Mouse (Mus musculus): Measurements from ENCODE around the gene Ap1s1.

The Ap1s1 gene

GRCm38 (mm10) chr5:137045402-137046323 lies at the start of gene Ap1s1:
Ap1s1 (minus strand) TSS chr5:137046135.
- ATAC-seq (ENCODE audit: low TSS enrichment) = peak; percentile 91

GRCm38 (mm10) chr5:137095135-137095534 lies 49.2 kb upstream of the Ap1s1 start:
- no peak for ATAC-seq (ENCODE audit: low TSS enrichment)

DNA sequence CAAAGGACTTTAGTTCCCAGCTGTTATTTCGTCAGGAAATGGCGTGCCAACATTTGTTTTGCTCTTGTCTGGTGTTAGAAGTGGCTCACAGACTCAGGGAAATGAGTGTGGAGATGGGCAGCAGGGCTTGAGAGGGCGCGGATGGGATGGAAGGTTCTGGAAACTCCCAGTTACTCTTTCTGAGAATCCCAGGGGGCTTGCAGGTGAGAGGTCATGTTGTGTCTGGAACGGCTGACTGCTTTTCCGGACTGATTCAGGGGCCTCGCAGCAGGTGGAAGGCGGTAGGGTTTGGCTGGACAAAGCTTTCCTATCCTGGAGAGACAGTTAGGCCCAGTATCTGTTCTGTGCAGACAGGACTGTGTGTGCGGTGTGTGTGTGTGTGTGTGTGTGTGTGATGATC lies 47.8 kb upstream of the Ap1s1 start:
- ATAC-seq (ENCODE audit: low TSS enrichment) = no peak

DNA sequence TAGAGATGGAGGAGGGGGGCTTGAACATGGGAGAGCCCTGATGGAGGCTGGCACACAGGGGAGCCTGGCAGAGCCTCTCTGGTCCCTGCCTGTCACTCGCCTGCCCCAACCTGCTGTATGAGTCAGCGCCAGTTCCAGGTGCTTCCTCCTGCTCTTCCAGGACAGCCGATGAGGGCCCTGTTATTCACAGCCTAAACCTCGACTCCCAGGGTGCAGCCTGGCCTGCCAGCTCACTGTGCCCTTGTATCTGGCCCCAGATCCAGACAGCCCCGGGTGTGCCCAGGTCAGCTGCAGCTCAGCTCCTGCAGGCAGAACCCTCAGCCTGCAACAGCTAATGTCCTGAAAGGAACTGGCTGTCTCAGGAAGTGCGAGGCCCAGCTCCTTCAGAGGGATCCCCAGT lies 45.6 kb upstream of the Ap1s1 start:
- no peak for ATAC-seq (ENCODE audit: low TSS enrichment)

- ATAC-seq (ENCODE audit: low TSS enrichment) = no peak
Measured at GRCm38 (mm10) chr5:137090870-137091269, 44.9 kb upstream of the Ap1s1 start.

- ATAC-seq (ENCODE audit: low TSS enrichment) = no peak
Measured at GRCm38 (mm10) chr5:137087410-137087809, 41.5 kb upstream of the Ap1s1 start.

GRCm38 (mm10) chr5:137085731-137086130 lies 39.8 kb upstream of the Ap1s1 start:
- no peak for ATAC-seq (ENCODE audit: low TSS enrichment)

- ATAC-seq (ENCODE audit: low TSS enrichment) = no peak
Measured at GRCm38 (mm10) chr5:137085021-137085420, 39.1 kb upstream of the Ap1s1 start.

DNA sequence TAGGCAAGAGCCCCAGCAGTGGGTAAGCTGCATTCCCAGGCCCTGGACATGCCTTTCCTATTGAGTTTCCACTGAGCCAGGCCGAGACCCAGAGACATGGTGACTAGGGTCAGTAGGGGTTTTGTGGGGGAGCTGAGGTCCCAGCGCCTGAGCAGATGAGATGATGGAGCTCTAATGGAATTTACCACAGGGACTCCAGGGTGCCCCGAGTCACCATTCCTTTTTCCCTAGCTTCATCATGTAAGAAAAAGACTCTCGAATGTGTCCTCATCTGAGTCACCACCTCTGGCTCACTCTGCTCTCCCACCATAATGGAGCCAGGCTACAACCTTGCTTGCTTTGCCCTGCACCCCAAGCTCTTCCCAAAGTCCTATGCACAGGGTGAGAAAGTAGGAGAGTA lies 37.1 kb upstream of the Ap1s1 start:
- no peak for ATAC-seq (ENCODE audit: low TSS enrichment)

- ATAC-seq (ENCODE audit: low TSS enrichment) = no peak
Measured at GRCm38 (mm10) chr5:137079849-137080248, 33.9 kb upstream of the Ap1s1 start.

- no peak for ATAC-seq (ENCODE audit: low TSS enrichment)
Measured at GRCm38 (mm10) chr5:137078616-137079015, 32.7 kb upstream of the Ap1s1 start.

- no peak for ATAC-seq (ENCODE audit: low TSS enrichment)
Measured at GRCm38 (mm10) chr5:137078041-137078440, 32.1 kb upstream of the Ap1s1 start.

GRCm38 (mm10) chr5:137077187-137077586 lies 31.3 kb upstream of the Ap1s1 start:
- ATAC-seq (ENCODE audit: low TSS enrichment) = no peak

- ATAC-seq (ENCODE audit: low TSS enrichment) = peak; percentile 48; the same call in 1 of the 2 replicates
Measured at GRCm38 (mm10) chr5:137076191-137076930, 30.4 kb upstream of the Ap1s1 start.

DNA sequence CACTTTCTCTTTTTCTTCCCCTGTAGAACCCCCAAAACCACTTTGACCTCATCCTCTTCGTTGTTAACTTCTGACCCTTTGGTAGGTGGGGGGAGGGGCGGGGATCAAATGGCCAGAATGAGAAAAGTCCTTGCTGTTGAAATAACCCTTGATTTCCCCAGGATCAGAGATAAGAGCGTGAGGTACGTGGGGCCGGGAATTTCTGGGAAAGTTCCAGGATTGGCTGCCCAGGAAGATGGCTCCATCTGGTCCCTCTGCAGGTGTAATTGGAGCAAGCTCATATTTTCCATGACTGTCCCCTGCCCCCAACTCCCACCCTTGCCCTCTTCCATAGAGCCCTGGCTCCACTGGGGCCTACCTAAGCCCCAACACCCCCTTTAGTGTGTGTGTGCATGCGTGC lies 29.8 kb upstream of the Ap1s1 start:
- ATAC-seq (ENCODE audit: low TSS enrichment) = no peak

DNA sequence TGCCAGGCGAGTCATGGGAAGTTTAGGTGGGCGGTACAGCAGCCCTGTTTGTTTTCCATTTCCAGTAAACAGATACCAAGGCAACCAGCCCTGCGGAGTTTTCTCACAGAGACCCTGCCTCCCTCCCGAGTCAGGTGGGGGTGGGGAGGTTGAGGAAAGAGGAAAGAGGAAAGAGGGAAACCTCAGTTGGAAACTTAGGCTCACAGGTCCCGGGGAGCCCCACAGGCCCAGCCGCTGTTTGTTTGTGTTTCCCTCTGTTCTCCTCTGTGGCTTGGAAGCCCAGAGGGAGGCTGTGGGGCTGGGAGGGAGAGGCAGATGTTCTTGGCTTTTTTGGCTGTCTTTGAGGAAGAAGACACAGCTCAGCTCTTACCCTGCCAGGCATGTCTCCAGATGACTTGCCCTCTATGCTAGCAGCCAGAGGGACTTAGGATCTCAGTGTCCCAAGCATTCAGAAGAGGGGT lies 28.3 kb upstream of the Ap1s1 start:
- no peak for ATAC-seq (ENCODE audit: low TSS enrichment)

GRCm38 (mm10) chr5:137073141-137073540 lies 27.2 kb upstream of the Ap1s1 start:
- no peak for ATAC-seq (ENCODE audit: low TSS enrichment)

- ATAC-seq (ENCODE audit: low TSS enrichment) = peak; percentile 91
Measured at GRCm38 (mm10) chr5:137072079-137072960, 26.4 kb upstream of the Ap1s1 start, which contains the start of gene Serpine1. Serpine1 (minus strand) TSS chr5:137072268.

DNA sequence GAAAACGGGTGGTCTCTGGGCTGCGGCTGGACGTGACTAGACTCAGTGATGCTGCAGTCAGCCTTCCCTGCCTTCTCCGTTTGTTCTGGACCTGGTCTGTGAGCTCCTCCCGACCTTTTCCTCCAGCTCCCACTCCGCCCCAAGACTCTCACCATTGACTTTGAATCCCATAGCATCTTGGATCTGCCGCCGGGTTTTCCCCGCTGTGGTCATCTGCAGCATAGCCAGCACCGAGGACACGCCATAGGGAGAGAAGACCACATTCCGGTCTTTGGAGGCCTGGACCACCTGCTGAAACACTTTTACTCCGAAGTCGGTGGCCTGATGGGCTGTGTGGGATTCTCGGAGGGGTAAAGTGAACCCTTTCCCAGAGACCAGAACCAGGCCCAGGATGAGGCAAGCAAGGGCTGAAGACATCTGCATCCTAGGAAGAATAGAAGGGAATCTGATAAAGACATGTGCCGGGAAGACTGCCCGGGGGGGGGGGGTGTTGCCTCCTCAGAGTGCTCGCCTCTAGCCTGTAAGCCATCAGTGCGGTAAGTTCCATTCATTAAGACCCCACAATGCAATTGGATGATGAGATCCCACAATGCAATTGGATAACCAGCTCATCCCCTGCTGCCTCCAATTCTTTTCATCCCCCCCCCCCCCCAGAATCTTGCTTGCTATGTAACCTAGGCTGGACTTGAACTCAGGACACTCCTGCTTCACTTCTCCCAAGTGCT lies 25.1 kb upstream of the Ap1s1 start:
- ATAC-seq (ENCODE audit: low TSS enrichment) = no peak

DNA sequence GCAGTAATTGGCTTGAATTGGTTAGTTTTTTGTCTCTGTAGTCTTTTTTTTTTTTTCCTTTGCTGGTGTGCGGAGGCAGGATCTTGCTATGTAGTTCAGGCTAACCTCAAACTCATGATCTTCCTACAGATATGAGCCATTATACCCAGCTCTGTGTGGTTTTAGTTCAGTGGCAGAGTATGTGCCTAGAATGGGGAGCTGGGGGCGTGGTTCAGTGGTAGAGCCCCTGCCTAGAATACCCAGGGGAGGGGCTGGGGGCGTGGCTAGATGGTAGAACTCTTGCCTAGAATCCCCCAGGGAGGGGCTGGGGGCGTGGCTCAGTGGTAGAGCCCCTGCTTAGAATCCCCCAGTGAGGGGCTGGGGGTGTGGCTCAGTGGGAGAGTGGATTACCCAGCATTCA lies 22.8 kb upstream of the Ap1s1 start:
- no peak for ATAC-seq (ENCODE audit: low TSS enrichment)

GRCm38 (mm10) chr5:137065923-137066322 lies 20.0 kb upstream of the Ap1s1 start:
- ATAC-seq (ENCODE audit: low TSS enrichment) = no peak

All from frontal cortex, adult (tissue).